Comparison of ENCODE assay signal across 10 mouse cellular contexts in genomic region chr13:69691074-69691473, GRCm38 (mm10). TPM values are rescaled to one million over a fixed set of nuclear protein-coding genes. Genes with fewer than 3 reads are reported as not detected.
DNase-seq lines count a peak whose midpoint lies in the region; ATAC-seq and TF ChIP-seq lines count a peak whose summit lies in the region.
"Had no signal": no experiment of that assay in that cellular context is flagged by ENCODE, and none has a peak within 500 bp of the region (broad histone marks: within the 10 kb centered on the region; RNA-seq: fewer than 3 reads in every experiment).

No protein-coding gene starts in this region.

- no peak overlapping the region for H3K4me2 ChIP-seq in hindbrain, embryonic 14.5 days (replicated peaks)
- H3K4me2 ChIP-seq in hindbrain, embryonic 12.5 days (replicated peaks), result no peak overlapping the region
- H3K4me2 ChIP-seq in embryonic facial prominence, embryonic 14.5 days (ENCODE audit: low read depth, low read length), result no peak overlapping the region
- H3K4me2 ChIP-seq: embryonic facial prominence, embryonic 13.5 days; limb, embryonic 15.5 days had no signal

- no peak; the same call in 1 of the 2 replicates for ATAC-seq in hindbrain, embryonic 14.5 days (ENCODE audit: low FRiP score)
- ATAC-seq in hindbrain, embryonic 12.5 days (ENCODE audit: low FRiP score), result no peak
- ATAC-seq in embryonic facial prominence, embryonic 14.5 days (ENCODE audit: low read depth), result no peak
- ATAC-seq in activated CD4-positive, CD25-positive, alpha-beta regulatory T cell, adult 4 months, result no peak

- peaks cover 3% of the 10 kb centered on the region; the same call in 1 of the 2 replicates for H3K4me1 ChIP-seq in hindbrain, embryonic 14.5 days (replicated peaks; ENCODE audit: control insufficient read depth, insufficient read depth, low read length)
- no peaks in the 10 kb centered on the region for H3K4me1 ChIP-seq in hindbrain, embryonic 12.5 days
- H3K4me1 ChIP-seq in ES-Bruce4 (ENCODE audit: control insufficient read depth, insufficient read depth, low read length), result no peaks in the 10 kb centered on the region
- no peaks in the 10 kb centered on the region for H3K4me1 ChIP-seq in bone marrow, adult 2 months (ENCODE audit: control insufficient read depth, insufficient read depth, low read length)
- no peaks in the 10 kb centered on the region for H3K4me1 ChIP-seq in embryonic facial prominence, embryonic 14.5 days (ENCODE audit: control insufficient read depth, insufficient read depth, low read length)
- peaks cover 18% of the 10 kb centered on the region for H3K4me1 ChIP-seq in olfactory bulb, adult 2 months (ENCODE audit: control insufficient read depth, insufficient read depth, low read length)
- H3K4me1 ChIP-seq: embryonic facial prominence, embryonic 13.5 days; limb, embryonic 15.5 days had no signal

- 38% methylated on average over 7 of the region's 7 CpGs for WGBS in hindbrain, embryonic 14.5 days
- WGBS in hindbrain, embryonic 12.5 days, result 37% methylated on average over 7 of the region's 7 CpGs
- WGBS in bone marrow, adult 2 months, result 38% methylated on average over 7 of the region's 7 CpGs
- 32% methylated on average over 7 of the region's 7 CpGs for WGBS in embryonic facial prominence, embryonic 14.5 days
- 37% methylated on average over 7 of the region's 7 CpGs for WGBS in olfactory bulb, adult 2 months

- no peak overlapping the region for H3K4me3 ChIP-seq in hindbrain, embryonic 14.5 days (replicated peaks; ENCODE audit: low read length)
- H3K4me3 ChIP-seq in hindbrain, embryonic 12.5 days, result no peak overlapping the region
- no peak overlapping the region for H3K4me3 ChIP-seq in ES-Bruce4 (ENCODE audit: low read depth, low read length)
- H3K4me3 ChIP-seq in bone marrow, adult 2 months (replicated peaks; ENCODE audit: control insufficient read depth, low read depth, low read length), result no peak overlapping the region
- H3K4me3 ChIP-seq in embryonic facial prominence, embryonic 14.5 days (ENCODE audit: low read depth, low read length), result no peak overlapping the region
- H3K4me3 ChIP-seq in olfactory bulb, adult 2 months (ENCODE audit: insufficient read depth, low read depth, low read length), result no peak overlapping the region
- H3K4me3 ChIP-seq: embryonic facial prominence, embryonic 13.5 days; limb, embryonic 15.5 days had no signal

- H3K9me3 ChIP-seq in hindbrain, embryonic 14.5 days (ENCODE audit: control insufficient read depth, low read length), result no peaks in the 10 kb centered on the region
- no peaks in the 10 kb centered on the region for H3K9me3 ChIP-seq in hindbrain, embryonic 12.5 days (replicated peaks)
- H3K9me3 ChIP-seq in ES-Bruce4 (replicated peaks; ENCODE audit: control insufficient read depth, insufficient read depth, low read length, poor library complexity, severe bottlenecking), result no peaks in the 10 kb centered on the region
- no peaks in the 10 kb centered on the region for H3K9me3 ChIP-seq in embryonic facial prominence, embryonic 14.5 days (ENCODE audit: control insufficient read depth, low read length)
- H3K9me3 ChIP-seq: embryonic facial prominence, embryonic 13.5 days; limb, embryonic 15.5 days had no signal

- no peaks in the 10 kb centered on the region for H3K27me3 ChIP-seq in hindbrain, embryonic 14.5 days (ENCODE audit: control insufficient read depth, insufficient read depth, low read length)
- H3K27me3 ChIP-seq in hindbrain, embryonic 12.5 days, result 0 out of 2 replicates have a peak, but pooled peaks cover 6% of the 10 kb centered on the region
- no peaks in the 10 kb centered on the region for H3K27me3 ChIP-seq in ES-Bruce4 (ENCODE audit: control insufficient read depth, insufficient read depth, low read length, poor library complexity, severe bottlenecking)
- no peaks in the 10 kb centered on the region for H3K27me3 ChIP-seq in embryonic facial prominence, embryonic 14.5 days (replicated peaks; ENCODE audit: control insufficient read depth, insufficient read depth, low read length)
- H3K27me3 ChIP-seq: limb, embryonic 15.5 days had no signal

- DNase-seq in hindbrain, embryonic 14.5 days (ENCODE audit: low spot score), result peak; percentile 53
- DNase-seq in embryonic facial prominence, embryonic 14.5 days (ENCODE audit: low spot score), result peak; percentile 16
- DNase-seq in left cerebral cortex, adult 18-20 months (ENCODE audit: low spot score in 2 of 2), result peak; percentile 70 to 81

- TF ChIP-seq POLR2A in ES-Bruce4 (IDR thresholded peaks at IDR 0.05; ENCODE audit: insufficient read depth, low read length), result no peak
- TF ChIP-seq POLR2A in bone marrow, adult 2 months (IDR thresholded peaks at IDR 0.05; ENCODE audit: borderline replicate concordance, control insufficient read depth, low read depth, low read length), result no peak
- TF ChIP-seq POLR2A in olfactory bulb, adult 2 months (IDR thresholded peaks at IDR 0.05; ENCODE audit: insufficient read depth, low read depth, low read length), result no peak

- peak; percentile 84 for TF ChIP-seq CTCF in ES-Bruce4 (IDR thresholded peaks at IDR 0.05; ENCODE audit: low read depth, low read length)
- peak; percentile 48; the same call in 1 of the 2 replicates for TF ChIP-seq CTCF in bone marrow, adult 2 months (IDR thresholded peaks at IDR 0.05; ENCODE audit: control insufficient read depth, insufficient read depth, low read length)
- peak; percentile 68 for TF ChIP-seq CTCF in olfactory bulb, adult 2 months (IDR thresholded peaks at IDR 0.05; ENCODE audit: insufficient read depth, low read depth, low read length)

- H3K36me3 ChIP-seq in hindbrain, embryonic 14.5 days (replicated peaks; ENCODE audit: control insufficient read depth, insufficient read depth), result no peaks in the 10 kb centered on the region
- no peaks in the 10 kb centered on the region for H3K36me3 ChIP-seq in hindbrain, embryonic 12.5 days
- H3K36me3 ChIP-seq in ES-Bruce4 (ENCODE audit: control insufficient read depth, insufficient read depth, low read length, poor library complexity, severe bottlenecking), result no peaks in the 10 kb centered on the region
- H3K36me3 ChIP-seq in embryonic facial prominence, embryonic 14.5 days (ENCODE audit: control insufficient read depth, insufficient read depth, low read length), result no peaks in the 10 kb centered on the region
- H3K36me3 ChIP-seq: embryonic facial prominence, embryonic 13.5 days; limb, embryonic 15.5 days had no signal

- no peak overlapping the region for H3K9ac ChIP-seq in hindbrain, embryonic 14.5 days
- no peak overlapping the region for H3K9ac ChIP-seq in hindbrain, embryonic 12.5 days
- no peak overlapping the region for H3K9ac ChIP-seq in ES-Bruce4 (ENCODE audit: low read depth, poor library complexity, severe bottlenecking)
- no peak overlapping the region for H3K9ac ChIP-seq in embryonic facial prominence, embryonic 14.5 days (ENCODE audit: low read depth, low read length)
- H3K9ac ChIP-seq: embryonic facial prominence, embryonic 13.5 days; limb, embryonic 15.5 days had no signal

- TF ChIP-seq EP300 in ES-Bruce4 (IDR thresholded peaks at IDR 0.05; ENCODE audit: insufficient read depth, low read depth, low read length), result no peak

- H3K27ac ChIP-seq in hindbrain, embryonic 14.5 days, result no peak overlapping the region
- H3K27ac ChIP-seq in hindbrain, embryonic 12.5 days, result no peak overlapping the region
- H3K27ac ChIP-seq in ES-Bruce4 (ENCODE audit: insufficient read depth, low read length), result no peak overlapping the region
- H3K27ac ChIP-seq in bone marrow, adult 2 months (ENCODE audit: control insufficient read depth, insufficient read depth, low read depth, low read length, poor library complexity), result no peak overlapping the region
- no peak overlapping the region for H3K27ac ChIP-seq in embryonic facial prominence, embryonic 14.5 days (replicated peaks; ENCODE audit: low read depth, low read length)
- H3K27ac ChIP-seq in olfactory bulb, adult 2 months (ENCODE audit: insufficient read depth, low read depth, low read length), result no peak overlapping the region
- H3K27ac ChIP-seq: embryonic facial prominence, embryonic 13.5 days; limb, embryonic 15.5 days had no signal

RNA-seq across cellular contexts. Expression of gene Ube2ql1, which starts 48.6 kb away (rescaled TPM):
- 49.4 and 49.8 TPM in 2 replicates for polyA plus RNA-seq in hindbrain, embryonic 14.5 days (2014; fragmentation: Nextera tagmentation; extraction: Ambion mirVana)
- polyA plus RNA-seq in hindbrain, embryonic 12.5 days (2016; fragmentation: Nextera tagmentation; extraction: Ambion mirVana), result 16.4 and 18.2 TPM in 2 replicates
- polyA plus RNA-seq in ES-Bruce4 (2011; ENCODE audit: insufficient read depth, insufficient read length, low read depth, missing spikeins), result 1.0 and 1.5 TPM in 2 replicates
- not detected in 2 replicates for polyA plus RNA-seq in bone marrow, adult 2 months (2011; ENCODE audit: insufficient read depth, insufficient read length, low replicate concordance, missing spikeins)
- polyA plus RNA-seq in embryonic facial prominence, embryonic 14.5 days (2014; fragmentation: Nextera tagmentation; extraction: Ambion mirVana), result 2.1 and 2.2 TPM in 2 replicates
- total RNA-seq in left cerebral cortex, adult 18-20 months (2021), result 100 to 1,000 TPM; 200 to 217 TPM
- not detected in 2 replicates for polyA plus RNA-seq in olfactory bulb, adult 2 months (2012; ENCODE audit: insufficient read depth, insufficient read length, low replicate concordance, missing spikeins)
- polyA plus RNA-seq in activated CD4-positive, CD25-positive, alpha-beta regulatory T cell, adult 4 months (2017; shearing (Covaris generic)), result not detected

Comparison
In these comparisons a context has a peak if more than half of its experiments do, and no peak if none do; other contexts are left out.
1. DNase-seq: peak in every context shown above with its lines; median percentile 76 in left cerebral cortex, adult 18-20 months; 53 in hindbrain, embryonic 14.5 days; 16 in embryonic facial prominence, embryonic 14.5 days.